Mouse (Mus musculus): ENCODE measurements around the gene Macrod1. TPM values are rescaled to one million over a fixed set of nuclear protein-coding genes. Genes with fewer than 3 reads are reported as not detected.

The Macrod1 gene
- 15.5 TPM for total RNA-seq (2023)

GRCm38 (mm10) chr19:7056248-7057087, at the start of gene Macrod1:
Gene Macrod1, plus strand, starts transcription at chr19:7056810.

GRCm38 (mm10) chr19:7019191-7019590, 37.4 kb upstream of the Macrod1 start, which contains the start of gene Fermt3:
Gene Fermt3, minus strand, starts transcription at chr19:7019469.

GRCm38 (mm10) chr19:7039841-7040636, 16.6 kb upstream of the Macrod1 start, which contains the start of gene Stip1:
Gene Stip1, minus strand, starts transcription at chr19:7039967.

GRCm38 (mm10) chr19:7105544-7105943, 48.9 kb downstream of the Macrod1 start, which contains the start of gene Flrt1:
Gene Flrt1, minus strand, starts transcription at chr19:7105729.

GRCm38 (mm10) chr19:7205753-7206736, 149.4 kb downstream of the Macrod1 start, which contains the start of gene Otub1:
Gene Otub1, minus strand, starts transcription at chr19:7206316.

GRCm38 (mm10) chr19:7217162-7217925, 160.7 kb downstream of the Macrod1 start, which contains the start of gene Cox8a:
Gene Cox8a, minus strand, starts transcription at chr19:7217616.

GRCm38 (mm10) chr19:7240782-7241690, 184.4 kb downstream of the Macrod1 start, which contains the start of gene Naa40:
Gene Naa40, minus strand, starts transcription at chr19:7241183.

Other genes starting within 250 kb of the Macrod1 start
- gene Rps6ka4, start 216.2 kb upstream of the Macrod1 start, total RNA-seq (2023), result 28.9 TPM
- gene Ccdc88b, start 198.6 kb upstream of the Macrod1 start, total RNA-seq (2023), result 98.6 TPM
- 122 TPM for gene Trmt112, start 147.1 kb upstream of the Macrod1 start, total RNA-seq (2023)
- 72.4 TPM for gene Prdx5, start 146.7 kb upstream of the Macrod1 start, total RNA-seq (2023)
- 32.5 TPM for gene Esrra, start 135.0 kb upstream of the Macrod1 start, total RNA-seq (2023)
- not detected for gene Catsperz, start 131.4 kb upstream of the Macrod1 start, total RNA-seq (2023)
- gene Kcnk4, start 122.3 kb upstream of the Macrod1 start, total RNA-seq (2023), result not detected
- gene Bad, start 114.9 kb upstream of the Macrod1 start, total RNA-seq (2023), result 8.7 TPM
- 9.8 TPM for gene Gpr137, start 114.3 kb upstream of the Macrod1 start, total RNA-seq (2023)
- gene Ppp1r14b, start 81.8 kb upstream of the Macrod1 start, total RNA-seq (2023), result 128 TPM
- 9.6 TPM for gene Plcb3, start 80.3 kb upstream of the Macrod1 start, total RNA-seq (2023)
- gene Fkbp2, start 76.3 kb upstream of the Macrod1 start, total RNA-seq (2023), result 20.2 TPM
- 8.7 TPM for gene Vegfb, start 69.2 kb upstream of the Macrod1 start, total RNA-seq (2023)
- gene Dnajc4, start 64.2 kb upstream of the Macrod1 start, total RNA-seq (2023), result 29.2 TPM
- 5.4 TPM for gene Nudt22, start 60.7 kb upstream of the Macrod1 start, total RNA-seq (2023)
- gene Trpt1, start 60.7 kb upstream of the Macrod1 start, total RNA-seq (2023), result 3.8 TPM
- 189 TPM for gene Fermt3, start 37.3 kb upstream of the Macrod1 start, total RNA-seq (2023)
- 103 TPM for gene Stip1, start 16.8 kb upstream of the Macrod1 start, total RNA-seq (2023)
- gene Flrt1, start 48.9 kb downstream of the Macrod1 start, total RNA-seq (2023), result 0.30 TPM
- gene Otub1, start 149.5 kb downstream of the Macrod1 start, total RNA-seq (2023), result 102 TPM
- 246 TPM for gene Cox8a, start 160.8 kb downstream of the Macrod1 start, total RNA-seq (2023)
- 32.5 TPM for gene Naa40, start 184.4 kb downstream of the Macrod1 start, total RNA-seq (2023)
- gene Rcor2, start 210.5 kb downstream of the Macrod1 start, total RNA-seq (2023), result 1.0 TPM

All from CD4-positive naive resting alpha-beta T cell, adult 57 days (primary cell).